Mouse (Mus musculus) stomach, postnatal 0 days (tissue): ENCODE data around the gene Tnfaip2. TPM values are rescaled to one million over a fixed set of nuclear protein-coding genes. Genes with fewer than 3 reads are reported as not detected.
A peak's percentile ranks its signal among the peaks of the same experiment; 100 is the strongest.

Experiments
- ATAC-seq: fragments of 200-750 bp; cut with Nextera tagmentation; 2 replicates; pipeline ENCODE4 v1.8.0; 2017; ENCODE audit not compliant: low FRiP score, low TSS enrichment
- DNase-seq: peaks from one replicate; pipeline ENCODE4 v3.0.0-alpha.2; 2016; ENCODE audit warnings: low spot score
- H3K27ac ChIP-seq: fragments of 300-500 bp; sonication (generic); replicated peaks from 2 replicates; pipeline ENCODE4 v1.5.1; 2014; ENCODE audit warnings: mild to moderate bottlenecking, control low read depth
- H3K27me3 ChIP-seq: fragments of 300-500 bp; sonication (generic); 2 replicates; pipeline ENCODE4 v1.6.1; 2014; ENCODE audit warnings: low read length; ENCODE audit not compliant: control insufficient read depth, insufficient read depth
- H3K36me3 ChIP-seq: fragments of 300-500 bp; sonication (generic); 2 replicates; pipeline ENCODE4 v1.6.1; 2014; ENCODE audit warnings: low read length, mixed read lengths; ENCODE audit not compliant: control insufficient read depth, insufficient read depth
- H3K4me1 ChIP-seq: fragments of 300-500 bp; sonication (generic); replicated peaks from 2 replicates; pipeline ENCODE4 v1.6.1; 2014; ENCODE audit warnings: antibody characterized with exemption; ENCODE audit not compliant: control insufficient read depth, insufficient read depth
- H3K4me2 ChIP-seq: fragments of 300-500 bp; sonication (generic); replicated peaks from 2 replicates; pipeline ENCODE4 v1.6.1; 2014; ENCODE audit warnings: low read depth, mild to moderate bottlenecking, control low read depth, moderate library complexity
- H3K4me3 ChIP-seq: fragments of 300-500 bp; sonication (generic); 2 replicates; pipeline ENCODE4 v1.5.1; 2014; ENCODE audit warnings: low read depth, low read length, control low read depth
- H3K9ac ChIP-seq: fragments of 300-500 bp; sonication (generic); 2 replicates; pipeline ENCODE4 v1.6.1; 2014; ENCODE audit warnings: mild to moderate bottlenecking, low read length, control low read depth, mixed read lengths
- H3K9me3 ChIP-seq: fragments of 300-500 bp; sonication (generic); 2 replicates; pipeline ENCODE4 v1.6.1; 2016; ENCODE audit warnings: low read length; ENCODE audit not compliant: control insufficient read depth
- CTCF ChIP-seq: IDR thresholded peaks from 2 replicates; pipeline ENCODE4 v1.5.1; 2016; ENCODE audit warnings: antibody characterized with exemption, low read depth, mild to moderate bottlenecking, moderate library complexity
- EP300 ChIP-seq: optimal IDR thresholded peaks from 2 replicates; pipeline ENCODE3; 2016; ENCODE audit warnings: antibody characterized with exemption
- WGBS: fragments of 180-500 bp; shearing (Covaris S2); extraction: QIAGEN DNeasy Blood & Tissue Kit; methylation state at CpG from one replicate; pipeline ENCODE4 v1.1.7; 2014; 5-methylcytosine and 5-hydroxymethylcytosine counted together
- polyA plus RNA-seq: library from polyadenylated mRNA; unstranded; fragments of >200 nt; fragmentation: Nextera tagmentation; extraction: Ambion mirVana; gene quantifications from 2 replicates; pipeline ENCODE4 v1.2.1, GENCODE M21; 2015

The Tnfaip2 gene
- polyA plus RNA-seq: 14.5 and 15.6 TPM in 2 replicates

DNA sequence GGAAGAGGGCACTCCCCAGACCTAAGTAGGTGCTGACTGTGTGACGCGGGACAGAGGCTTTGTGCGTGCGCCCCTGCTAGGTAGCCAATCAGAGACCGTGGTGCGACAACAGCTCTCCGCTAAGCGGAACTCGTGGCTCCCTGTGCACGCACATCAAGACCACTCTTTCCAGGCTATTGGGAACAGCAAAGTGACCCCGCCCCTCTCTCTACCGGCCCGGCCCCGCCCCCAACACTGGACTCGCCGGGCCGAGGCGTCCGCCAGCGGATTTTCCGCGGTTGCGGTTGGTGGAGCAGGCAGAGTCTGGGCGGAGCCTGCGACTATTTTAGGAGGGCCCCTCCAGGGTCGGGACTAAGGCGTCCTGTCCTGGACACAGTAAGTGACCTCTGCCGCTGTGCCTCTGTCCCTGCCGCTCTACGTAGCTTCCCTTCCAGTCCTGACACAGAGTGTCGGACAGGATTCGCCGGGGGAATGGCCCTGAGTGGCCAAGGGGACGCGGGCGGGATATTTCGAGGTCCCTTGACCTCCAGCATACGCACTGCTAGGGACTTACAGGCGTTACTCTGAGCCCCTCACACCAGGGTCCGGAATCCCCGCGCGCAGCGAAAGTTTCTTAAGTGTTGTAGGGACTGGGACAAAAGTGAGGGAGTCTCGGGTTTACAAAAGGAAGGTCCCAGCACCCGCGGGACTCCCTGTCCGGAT is at the start of gene Tnfaip2:
Gene Tnfaip2 (plus strand): TSS at position 161 of the 702 bp plus-strand sequence.
- 4% methylated on average over 47 of the region's 48 CpGs for WGBS
- Histone ChIP-seq H3K4me2 (peak within 1 kb of the TSS; percentile 56), H3K27ac (peak within 1 kb of the TSS; percentile 45; the same call in 1 of the 2 replicates), H3K9me3 (no peaks in the 10 kb centered on the region), H3K4me1 (no peaks in the 10 kb centered on the region), H3K9ac (peak within 1 kb of the TSS; percentile 58), H3K27me3 (peaks cover 20% of the 10 kb centered on the region), H3K36me3 (no peaks in the 10 kb centered on the region), H3K4me3 (peak within 1 kb of the TSS; percentile 36)
- ATAC-seq: peak; percentile 69
- TF ChIP-seq EP300: no peak
- TF ChIP-seq CTCF: no peak
- peak; percentile 58 for DNase-seq

DNA sequence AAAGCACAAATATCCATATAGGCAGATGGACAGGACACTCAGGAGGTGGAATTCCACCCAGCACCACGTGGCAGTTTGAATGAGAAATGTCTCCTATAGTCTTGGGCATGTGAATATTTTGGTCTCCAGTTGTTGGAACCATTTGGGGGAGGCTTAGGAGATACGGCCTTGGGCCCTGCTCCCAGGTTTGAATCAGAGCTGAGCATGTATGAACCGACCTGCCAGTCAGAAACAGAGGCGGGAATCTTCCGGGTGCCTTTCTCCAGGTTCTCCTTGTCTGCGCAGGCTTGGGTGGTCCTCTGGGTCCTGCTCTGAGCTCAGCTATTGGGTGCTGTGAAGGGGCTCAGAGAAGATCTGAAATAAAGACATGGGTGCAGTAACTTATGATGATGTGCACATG is 48.3 kb upstream of the Tnfaip2 start:
- no peak for DNase-seq

DNA sequence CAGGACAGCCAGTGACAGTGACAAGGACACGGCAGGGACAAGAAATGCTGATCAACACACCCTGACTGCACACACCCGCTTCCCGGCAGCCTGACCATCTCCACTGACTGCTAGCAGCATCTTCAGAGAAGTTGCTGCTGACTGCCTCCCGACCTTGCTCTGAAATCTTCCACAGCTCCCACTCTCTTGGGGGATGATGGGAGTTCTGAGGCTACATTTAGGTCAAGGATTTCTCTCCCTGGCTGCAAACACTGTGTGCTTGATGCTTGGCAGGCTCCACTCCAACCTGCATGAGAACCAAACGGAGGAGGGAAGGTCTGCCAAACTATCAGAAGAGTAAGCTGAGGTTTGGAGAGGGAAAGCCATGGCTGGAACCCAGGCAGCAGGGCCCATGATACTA is 45.3 kb upstream of the Tnfaip2 start:
- H3K4me2 ChIP-seq: no peak overlapping the region
- no peak overlapping the region for H3K4me3 ChIP-seq
- ATAC-seq: no peak
- H3K36me3 ChIP-seq: no peaks in the 10 kb centered on the region
- H3K4me1 ChIP-seq: no peaks in the 10 kb centered on the region
- no peak overlapping the region for H3K27ac ChIP-seq
- TF ChIP-seq EP300: no peak
- TF ChIP-seq CTCF: no peak
- WGBS: 62% methylated on average over 5 of the region's 5 CpGs
- H3K9me3 ChIP-seq: no peaks in the 10 kb centered on the region
- no peak for DNase-seq
- H3K9ac ChIP-seq: no peak overlapping the region
- no peaks in the 10 kb centered on the region for H3K27me3 ChIP-seq

More for the DNA sequence above, 48.3 kb upstream of the Tnfaip2 start:
- H3K9me3 ChIP-seq: no peaks in the 10 kb centered on the region
- H3K9ac ChIP-seq: no peak overlapping the region
- H3K4me1 ChIP-seq: no peaks in the 10 kb centered on the region
- 88% methylated on average over 6 of the region's 6 CpGs for WGBS
- no peak overlapping the region for H3K4me2 ChIP-seq
- no peaks in the 10 kb centered on the region for H3K36me3 ChIP-seq
- no peak overlapping the region for H3K4me3 ChIP-seq
- H3K27me3 ChIP-seq: no peaks in the 10 kb centered on the region
- TF ChIP-seq CTCF: no peak
- no peak for TF ChIP-seq EP300
- no peak overlapping the region for H3K27ac ChIP-seq
- no peak; the same call in 1 of the 2 replicates for ATAC-seq

DNA sequence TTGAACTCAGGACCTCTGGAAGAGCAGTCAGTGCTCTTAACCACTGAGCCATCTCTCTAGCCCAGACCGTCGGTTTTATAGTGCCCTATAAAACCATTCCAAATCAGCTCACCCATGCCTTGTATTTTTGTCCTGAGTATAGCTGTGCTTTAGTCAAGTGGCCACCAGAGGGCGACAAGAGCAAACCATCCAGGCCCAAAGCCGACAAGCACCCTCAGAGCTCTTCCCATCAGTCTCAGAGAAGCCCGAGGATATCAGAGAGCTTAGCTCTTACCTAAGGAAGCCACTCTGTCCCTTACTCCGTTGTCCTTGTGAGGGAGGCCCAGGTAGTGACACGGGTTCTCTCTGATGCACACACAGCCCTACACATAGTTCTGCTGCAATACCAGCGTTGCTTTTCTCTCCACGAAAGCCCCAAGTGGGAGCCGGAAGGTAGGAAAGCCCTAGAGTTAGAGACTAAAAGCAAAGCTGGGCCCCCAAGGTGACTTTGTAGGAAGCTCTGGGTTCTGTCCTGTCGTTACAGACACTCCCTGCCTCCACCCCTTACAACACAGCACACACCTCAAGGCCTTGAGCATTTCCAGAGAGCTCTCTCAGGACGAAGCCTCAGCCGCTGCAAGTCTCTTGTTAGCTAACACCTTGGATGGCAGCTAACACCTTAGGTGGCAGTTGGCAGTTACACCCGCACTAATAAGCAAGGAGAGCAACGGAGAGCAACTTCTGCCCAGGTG is 40.6 kb upstream of the Tnfaip2 start:
- Histone ChIP-seq H3K9me3 (no peaks in the 10 kb centered on the region), H3K36me3 (no peaks in the 10 kb centered on the region), H3K4me2 (no peak overlapping the region), H3K4me3 (no peak overlapping the region), H3K27ac (no peak overlapping the region), H3K4me1 (no peaks in the 10 kb centered on the region; the same call in 1 of the 2 replicates), H3K9ac (no peak overlapping the region), H3K27me3 (no peaks in the 10 kb centered on the region)
- peak; percentile 94 for TF ChIP-seq CTCF
- TF ChIP-seq EP300: no peak
- ATAC-seq (peak; percentile 78), DNase-seq (peak; percentile 81)
- 24% methylated on average over 15 of the region's 15 CpGs for WGBS

DNA sequence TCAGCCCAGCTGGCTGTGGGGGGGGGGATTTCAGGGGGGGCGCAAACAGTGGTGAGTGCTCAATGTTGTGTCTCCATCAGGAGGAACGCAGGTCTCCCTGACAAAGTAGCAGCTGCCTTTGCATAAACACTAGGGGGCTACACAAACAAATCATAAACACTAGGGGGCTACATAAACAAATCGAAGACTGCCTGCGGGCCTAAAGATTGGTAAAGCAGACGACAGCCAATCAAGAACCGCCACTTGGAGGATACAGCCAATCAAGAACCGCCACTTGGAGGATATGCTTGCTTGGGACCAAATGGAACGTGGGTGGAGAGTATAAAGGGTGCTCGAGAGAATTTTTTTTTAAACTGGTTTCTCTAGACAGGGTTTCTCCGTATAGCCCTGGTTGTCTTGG is 37.4 kb upstream of the Tnfaip2 start:
- no peak for ATAC-seq
- Histone ChIP-seq H3K9me3 (no peaks in the 10 kb centered on the region), H3K36me3 (no peaks in the 10 kb centered on the region), H3K27me3 (no peaks in the 10 kb centered on the region), H3K4me3 (no peak overlapping the region), H3K4me1 (no peaks in the 10 kb centered on the region; the same call in 1 of the 2 replicates), H3K4me2 (no peak overlapping the region), H3K27ac (no peak overlapping the region), H3K9ac (no peak overlapping the region)
- 56% methylated on average over 10 of the region's 10 CpGs for WGBS
- TF ChIP-seq EP300: no peak
- TF ChIP-seq CTCF: no peak
- no peak for DNase-seq

DNA sequence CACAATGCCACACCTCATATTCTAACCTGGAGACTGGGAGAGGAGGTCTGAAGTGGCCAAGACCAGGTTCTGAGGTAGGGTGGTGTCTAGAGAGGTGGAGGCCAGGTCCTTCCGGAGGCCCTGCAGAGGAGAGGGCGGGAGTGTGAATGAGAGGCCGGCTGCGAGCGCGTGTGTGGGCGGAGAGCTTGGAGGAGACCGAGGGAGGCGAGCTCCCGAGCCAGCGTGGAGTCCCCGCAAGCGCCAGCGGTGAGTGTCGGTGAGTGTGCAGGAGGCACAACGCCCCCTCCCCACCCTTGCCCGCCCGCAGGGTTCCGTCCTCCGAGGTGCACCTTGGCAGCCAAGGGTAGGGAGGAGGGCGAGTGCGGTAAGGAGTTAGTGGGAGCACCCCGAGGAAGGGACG is 35.6 kb upstream of the Tnfaip2 start, which contains the start of gene Lbhd2:
Gene Lbhd2 (plus strand): TSS at position 188 of the 400 bp plus-strand sequence.
- Histone ChIP-seq H3K4me3 (peak within 1 kb of the TSS; percentile 18), H3K4me2 (peak within 1 kb of the TSS; percentile 37; the same call in 1 of the 2 replicates), H3K36me3 (no peaks in the 10 kb centered on the region), H3K4me1 (no peaks in the 10 kb centered on the region; the same call in 1 of the 2 replicates), H3K27me3 (no peaks in the 10 kb centered on the region), H3K9ac (no peak within 1 kb of the TSS), H3K9me3 (no peaks in the 10 kb centered on the region), H3K27ac (no peak within 1 kb of the TSS)
- 7% methylated on average over 22 of the region's 24 CpGs for WGBS
- TF ChIP-seq CTCF (no peak), EP300 (no peak)
- ATAC-seq (no peak), DNase-seq (no peak)
